Mouse (Mus musculus) hindbrain, embryonic 14.5 days (tissue): ENCODE results near the gene 1110032F04Rik. TPM values are rescaled to one million over a fixed set of nuclear protein-coding genes. Genes with fewer than 3 reads are reported as not detected.
A peak's percentile ranks its signal among the peaks of the same experiment; 100 is the strongest.

Source experiments
- ATAC-seq: fragments of 200-750 bp; cut with Nextera tagmentation; 2 replicates; pipeline ENCODE4 v1.8.0; 2017; ENCODE audit warnings: moderate number of reproducible peaks, mild to moderate bottlenecking, moderate TSS enrichment, moderate library complexity; ENCODE audit not compliant: low FRiP score
- DNase-seq: peaks from one replicate; pipeline ENCODE4 v3.0.0-alpha.2; 2015; ENCODE audit warnings: low spot score
- H3K27ac ChIP-seq: fragments of 300-500 bp; sonication (generic); 2 replicates; pipeline ENCODE4 v1.5.1; 2014; ENCODE audit warnings: mild to moderate bottlenecking, moderate library complexity
- H3K27me3 ChIP-seq: fragments of 300-500 bp; sonication (generic); 2 replicates; pipeline ENCODE4 v1.6.1; 2014; ENCODE audit warnings: mild to moderate bottlenecking, low read length, mixed read lengths; ENCODE audit not compliant: control insufficient read depth, insufficient read depth
- H3K36me3 ChIP-seq: fragments of 300-500 bp; sonication (generic); replicated peaks from 2 replicates; pipeline ENCODE4 v1.6.1; 2014; ENCODE audit not compliant: control insufficient read depth, insufficient read depth
- H3K4me1 ChIP-seq: fragments of 300-500 bp; sonication (generic); replicated peaks from 2 replicates; pipeline ENCODE4 v1.6.1; 2014; ENCODE audit warnings: antibody characterized with exemption, low read length, mixed read lengths; ENCODE audit not compliant: control insufficient read depth, insufficient read depth
- H3K4me2 ChIP-seq: fragments of 300-500 bp; sonication (generic); replicated peaks from 2 replicates; pipeline ENCODE4 v1.6.1; 2014; ENCODE audit warnings: mild to moderate bottlenecking, moderate library complexity
- H3K4me3 ChIP-seq: fragments of 300-500 bp; sonication (generic); replicated peaks from 2 replicates; pipeline ENCODE4 v1.5.1; 2014; ENCODE audit warnings: mild to moderate bottlenecking, low read length
- H3K9ac ChIP-seq: fragments of 300-500 bp; sonication (generic); 2 replicates; pipeline ENCODE4 v1.6.1; 2014
- H3K9me3 ChIP-seq: fragments of 300-500 bp; sonication (generic); 2 replicates; pipeline ENCODE4 v1.6.1; 2016; ENCODE audit warnings: low read length; ENCODE audit not compliant: control insufficient read depth
- WGBS: fragments of 180-500 bp; shearing (Covaris S2); extraction: QIAGEN DNeasy Blood & Tissue Kit; methylation state at CpG from one replicate; pipeline ENCODE4 v1.1.7; 2014; 5-methylcytosine and 5-hydroxymethylcytosine counted together
- polyA plus RNA-seq: library from polyadenylated mRNA; unstranded; fragments of >200 nt; fragmentation: Nextera tagmentation; extraction: Ambion mirVana; gene quantifications from 2 replicates; pipeline ENCODE4 v1.2.1, GENCODE M21; 2014

1110032F04Rik gene
- polyA plus RNA-seq, 1 experiment from 2014 or later: 6.2 TPM

DNA sequence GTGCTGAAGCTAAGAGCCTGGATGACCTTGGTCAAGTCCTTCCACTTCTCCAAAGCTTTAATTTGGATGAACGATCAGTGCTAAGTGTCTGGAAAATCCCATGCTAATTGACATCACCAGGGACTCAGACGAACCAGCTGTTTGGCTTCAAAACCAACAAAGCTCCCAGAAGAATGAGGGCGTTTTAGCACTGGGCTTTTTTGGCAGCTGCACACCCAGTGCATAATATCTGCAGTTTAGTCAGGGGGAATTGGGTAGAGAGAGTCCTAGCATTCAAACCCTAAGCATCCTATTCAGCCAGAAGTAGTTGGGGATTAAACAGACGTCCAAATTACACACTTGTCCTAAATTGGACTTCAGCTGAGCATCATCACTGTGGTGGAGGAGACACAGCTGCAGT, 29.2 kb upstream of the 1110032F04Rik start:
- DNase-seq: no peak
- H3K36me3 ChIP-seq: no peaks in the 10 kb centered on the region
- H3K4me1 ChIP-seq: 0 out of 2 replicates have a peak, but pooled peaks cover 5% of the 10 kb centered on the region
- no peak overlapping the region for H3K4me3 ChIP-seq
- H3K27me3 ChIP-seq: no peaks in the 10 kb centered on the region
- H3K9me3 ChIP-seq: no peaks in the 10 kb centered on the region
- no peak for ATAC-seq
- 47% methylated on average over 4 of the region's 4 CpGs for WGBS
- no peak overlapping the region for H3K9ac ChIP-seq
- no peak overlapping the region for H3K27ac ChIP-seq
- no peak overlapping the region for H3K4me2 ChIP-seq

DNA sequence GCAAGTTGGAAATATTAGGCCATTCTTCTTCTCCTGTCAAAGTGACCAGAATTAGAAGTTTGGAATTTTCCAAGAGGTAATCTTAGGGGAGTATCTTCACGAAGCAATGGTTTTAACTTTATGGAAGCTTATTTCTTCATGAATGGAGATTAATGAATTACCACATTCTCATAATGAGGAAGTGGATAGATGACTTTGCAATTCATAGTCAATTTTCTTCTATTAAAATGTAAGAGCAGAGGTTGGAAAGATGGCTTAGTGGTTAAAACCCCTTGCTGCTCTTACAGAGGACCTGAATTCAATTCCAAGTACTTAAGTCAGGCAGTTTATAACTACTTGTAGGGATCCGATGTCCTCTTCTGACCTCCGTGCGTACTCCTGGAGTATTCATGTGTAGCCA, 25.4 kb upstream of the 1110032F04Rik start:
- ATAC-seq (no peak), DNase-seq (no peak)
- H3K4me3 ChIP-seq: no peak overlapping the region
- H3K4me2 ChIP-seq: no peak overlapping the region
- 96% methylated on average over 4 of the region's 4 CpGs for WGBS
- H3K9ac ChIP-seq: no peak overlapping the region
- H3K27ac ChIP-seq: no peak overlapping the region
- no peaks in the 10 kb centered on the region for H3K36me3 ChIP-seq
- H3K9me3 ChIP-seq: no peaks in the 10 kb centered on the region
- H3K27me3 ChIP-seq: no peaks in the 10 kb centered on the region
- H3K4me1 ChIP-seq: no peaks in the 10 kb centered on the region

DNA sequence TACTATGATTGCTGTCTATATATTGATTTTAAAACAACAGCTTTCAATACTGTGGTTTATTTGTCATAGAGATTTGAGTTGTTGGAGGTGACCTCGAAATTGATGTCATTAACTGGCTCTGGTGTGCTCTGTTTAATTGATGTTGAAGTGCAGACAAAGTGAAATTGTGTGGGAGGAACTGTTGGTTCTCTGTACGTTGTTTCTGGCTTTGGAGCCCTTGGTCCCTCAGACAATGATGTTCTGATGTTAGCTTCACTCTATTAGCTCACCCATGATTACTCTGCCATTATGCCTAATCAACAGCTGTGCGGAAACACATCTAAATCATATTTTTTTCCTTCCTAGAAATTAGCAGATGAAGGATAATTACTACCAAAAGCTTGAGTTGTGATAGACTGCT, 21.1 kb upstream of the 1110032F04Rik start:
- Histone ChIP-seq H3K9ac (no peak overlapping the region), H3K4me3 (no peak overlapping the region), H3K36me3 (no peaks in the 10 kb centered on the region), H3K27me3 (no peaks in the 10 kb centered on the region), H3K4me2 (no peak overlapping the region), H3K4me1 (no peaks in the 10 kb centered on the region), H3K27ac (no peak overlapping the region), H3K9me3 (no peaks in the 10 kb centered on the region)
- ATAC-seq: no peak
- DNase-seq: no peak
- WGBS: 74% methylated on average over 3 of the region's 3 CpGs

DNA sequence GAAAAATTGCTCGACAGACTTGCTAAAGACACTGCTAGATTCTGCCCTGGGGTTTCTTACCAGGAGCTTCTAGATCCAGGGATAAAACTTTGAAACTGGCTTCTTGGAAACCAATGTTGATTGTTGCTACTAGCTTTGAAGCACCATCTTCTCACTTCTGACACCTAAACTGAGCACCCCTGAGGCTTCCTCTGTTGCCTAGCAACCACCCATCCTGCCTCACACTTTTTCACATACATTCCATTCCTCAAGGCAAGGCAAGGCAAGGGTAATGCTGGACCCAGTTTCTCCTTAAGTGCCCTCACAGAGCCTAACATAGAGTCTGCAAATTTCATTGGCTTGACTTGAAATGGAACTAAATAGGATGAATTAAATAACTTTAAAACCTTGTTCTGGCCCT, 17.0 kb upstream of the 1110032F04Rik start:
- DNase-seq (no peak), ATAC-seq (no peak)
- Histone ChIP-seq H3K4me2 (no peak overlapping the region), H3K27ac (no peak overlapping the region), H3K4me3 (no peak overlapping the region), H3K9ac (no peak overlapping the region), H3K4me1 (no peaks in the 10 kb centered on the region), H3K27me3 (no peaks in the 10 kb centered on the region), H3K36me3 (no peaks in the 10 kb centered on the region), H3K9me3 (no peaks in the 10 kb centered on the region)
- 97% methylated on average over 1 of the region's 1 CpGs for WGBS

DNA sequence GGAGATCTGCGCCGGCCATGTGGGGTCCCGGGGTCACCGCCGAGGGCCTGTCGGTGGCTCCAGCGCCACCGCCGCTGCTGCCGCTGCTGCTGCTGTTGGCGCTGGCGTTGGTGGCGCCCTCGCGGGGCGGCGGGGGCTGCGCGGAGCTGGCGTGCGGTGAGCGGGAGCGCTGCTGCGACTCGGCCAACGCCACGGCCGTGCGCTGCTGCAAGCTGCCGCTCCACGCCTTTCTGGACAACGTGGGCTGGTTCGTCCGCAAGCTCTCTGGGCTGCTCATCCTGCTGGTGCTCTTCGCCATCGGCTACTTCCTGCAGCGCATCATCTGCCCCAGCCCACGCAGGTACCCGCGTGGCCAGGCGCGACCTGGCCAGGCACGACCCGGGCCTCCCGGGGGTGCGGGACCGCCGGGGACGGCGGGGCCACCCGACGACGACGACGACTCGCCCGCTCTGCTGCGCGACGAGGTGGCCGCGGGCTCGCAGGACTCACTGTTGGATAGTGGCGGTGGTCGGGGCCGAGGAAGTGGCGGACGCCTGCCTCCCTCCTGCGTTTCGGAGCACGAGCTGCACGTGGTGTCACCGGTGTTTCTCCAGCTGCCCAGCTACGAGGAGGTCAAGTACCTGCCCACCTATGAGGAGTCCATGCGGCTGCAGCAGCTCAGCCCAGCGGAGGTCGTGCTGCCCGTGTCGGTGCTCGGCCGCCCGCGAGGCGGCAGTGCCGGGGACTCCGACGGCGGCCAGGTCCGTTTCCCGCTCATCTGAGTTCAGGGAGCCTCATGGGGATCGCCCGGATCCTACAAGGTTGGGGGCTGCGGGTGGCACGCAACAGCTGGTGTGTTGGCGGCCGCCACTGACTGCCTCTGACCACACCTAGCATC, 543 bp downstream of the 1110032F04Rik start:
- Histone ChIP-seq H3K4me3 (peak overlapping the region; percentile 76), H3K27ac (peak overlapping the region; percentile 67), H3K4me1 (0 out of 2 replicates have a peak, but pooled peaks cover 6% of the 10 kb centered on the region), H3K27me3 (peaks cover 23% of the 10 kb centered on the region), H3K9me3 (no peaks in the 10 kb centered on the region), H3K4me2 (peak overlapping the region; percentile 98), H3K36me3 (no peaks in the 10 kb centered on the region), H3K9ac (peak overlapping the region; percentile 72)
- DNase-seq (peak; percentile 65), ATAC-seq (peak; percentile 83)
- WGBS: under 1% methylated on average over 82 of the region's 96 CpGs

DNA sequence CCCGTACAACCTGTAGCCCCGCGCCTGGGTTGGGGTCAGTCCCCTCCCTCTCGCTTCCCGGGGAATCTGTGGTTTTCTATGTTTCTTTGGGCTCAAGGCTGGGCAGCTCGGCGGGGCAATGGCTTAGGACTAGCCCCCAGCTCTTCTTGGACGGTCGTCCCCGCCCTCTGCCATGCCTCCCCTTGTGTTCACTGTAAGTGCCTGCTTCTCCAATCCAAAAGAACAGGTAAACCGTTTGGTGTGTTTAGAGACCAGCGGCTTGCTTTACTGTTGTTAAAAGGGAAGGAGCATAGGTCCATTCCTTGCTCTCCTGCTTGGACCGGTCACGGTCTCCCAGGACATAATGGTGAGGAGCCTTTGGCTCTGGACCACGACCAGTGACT, 1.2 kb downstream of the 1110032F04Rik start:
- H3K4me1 ChIP-seq: 0 out of 2 replicates have a peak, but pooled peaks cover 6% of the 10 kb centered on the region
- ATAC-seq (peak; percentile 25; the same call in 1 of the 2 replicates), DNase-seq (no peak)
- peaks cover 23% of the 10 kb centered on the region for H3K27me3 ChIP-seq
- H3K36me3 ChIP-seq: no peaks in the 10 kb centered on the region
- H3K9ac ChIP-seq: peak overlapping the region; percentile 72
- WGBS: 4% methylated on average over 15 of the region's 15 CpGs
- H3K27ac ChIP-seq: no peak overlapping the region
- peak overlapping the region; percentile 98 for H3K4me2 ChIP-seq
- no peaks in the 10 kb centered on the region for H3K9me3 ChIP-seq
- H3K4me3 ChIP-seq: peak overlapping the region; percentile 76

DNA sequence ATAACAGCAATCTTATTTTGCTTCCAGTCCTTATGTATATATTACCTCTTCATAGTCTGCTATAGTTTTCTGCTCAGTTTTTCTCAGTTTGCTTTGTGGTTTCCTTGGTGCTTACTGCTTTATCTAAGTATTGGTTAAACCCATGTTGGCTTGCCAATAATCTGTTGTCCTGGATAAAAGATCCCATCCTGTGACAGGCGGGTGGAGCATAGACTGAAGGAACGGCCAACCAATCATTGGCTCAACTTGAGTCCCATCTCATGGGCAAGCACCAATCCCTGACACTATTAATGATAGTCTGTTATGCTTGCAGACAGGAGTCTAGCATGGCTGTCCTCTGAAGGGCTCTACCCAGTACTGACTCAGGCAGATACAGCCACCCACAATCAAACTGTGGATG, 4.7 kb downstream of the 1110032F04Rik start:
- no peak for DNase-seq
- Histone ChIP-seq H3K4me1 (no peaks in the 10 kb centered on the region), H3K36me3 (no peaks in the 10 kb centered on the region), H3K27me3 (peaks cover 13% of the 10 kb centered on the region), H3K9ac (no peak overlapping the region), H3K4me2 (no peak overlapping the region), H3K9me3 (no peaks in the 10 kb centered on the region), H3K4me3 (no peak overlapping the region), H3K27ac (no peak overlapping the region)
- no peak for ATAC-seq
- 90% methylated on average over 2 of the region's 2 CpGs for WGBS

DNA sequence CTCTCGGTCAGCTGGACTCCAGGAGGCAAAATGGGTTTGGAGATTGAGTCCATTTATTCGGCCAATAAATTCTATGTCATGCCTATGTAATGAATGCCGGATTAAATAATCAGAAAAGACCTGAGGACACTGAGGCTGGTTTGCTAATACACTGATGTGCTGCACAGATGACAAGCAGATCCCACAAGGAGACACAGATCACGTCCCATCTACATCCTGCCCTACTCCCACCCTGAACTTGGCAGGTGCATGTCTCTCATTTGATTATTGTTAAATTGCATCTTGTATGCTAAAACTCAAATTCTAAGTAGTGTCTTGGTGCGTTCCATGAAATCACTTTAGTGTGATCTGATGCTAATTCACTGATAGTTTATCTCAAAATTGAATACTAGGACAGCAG, 17.5 kb downstream of the 1110032F04Rik start:
- ATAC-seq (no peak), DNase-seq (no peak)
- WGBS: 83% methylated on average over 5 of the region's 5 CpGs
- H3K4me2 ChIP-seq: no peak overlapping the region
- no peaks in the 10 kb centered on the region for H3K4me1 ChIP-seq
- no peak overlapping the region for H3K4me3 ChIP-seq
- no peaks in the 10 kb centered on the region for H3K9me3 ChIP-seq
- no peak overlapping the region for H3K9ac ChIP-seq
- no peak overlapping the region for H3K27ac ChIP-seq
- no peaks in the 10 kb centered on the region for H3K27me3 ChIP-seq
- no peaks in the 10 kb centered on the region for H3K36me3 ChIP-seq

DNA sequence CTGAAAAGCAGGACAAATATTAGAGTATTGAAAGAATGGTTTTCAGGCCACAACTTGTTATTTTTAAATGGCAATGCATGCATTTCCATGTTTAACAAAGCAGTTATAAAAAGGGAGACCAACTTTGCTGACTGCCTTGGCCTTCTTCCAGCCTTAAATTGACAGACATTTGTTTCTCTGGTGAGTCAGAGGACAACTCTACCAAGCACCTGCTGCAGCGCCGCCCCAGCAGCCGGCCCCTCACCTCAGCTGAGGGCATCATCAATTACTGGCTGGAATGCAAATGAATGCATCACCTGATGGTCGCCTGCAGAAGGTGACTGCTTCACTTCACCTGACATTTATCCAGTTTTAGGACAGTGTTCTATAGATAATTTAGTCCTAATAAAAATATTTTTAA, 26.0 kb downstream of the 1110032F04Rik start:
- H3K9me3 ChIP-seq: no peaks in the 10 kb centered on the region
- no peaks in the 10 kb centered on the region for H3K36me3 ChIP-seq
- H3K4me3 ChIP-seq: no peak overlapping the region
- H3K9ac ChIP-seq: no peak overlapping the region
- H3K27me3 ChIP-seq: no peaks in the 10 kb centered on the region
- DNase-seq (no peak), ATAC-seq (no peak)
- 71% methylated on average over 4 of the region's 4 CpGs for WGBS
- no peak overlapping the region for H3K4me2 ChIP-seq
- H3K27ac ChIP-seq: no peak overlapping the region
- H3K4me1 ChIP-seq: no peaks in the 10 kb centered on the region
